Mouse (Mus musculus): ENCODE data around the gene Wfikkn1. TPM values are rescaled to one million over a fixed set of nuclear protein-coding genes. Genes with fewer than 3 reads are reported as not detected.

Gene Wfikkn1
- polyA plus RNA-seq, 1 experiment from 2014 or later: 0.16 TPM

- whole genome bisulfite sequencing: 21% methylated on average over 23 of the region's 23 CpGs
- H3K4me2 ChIP-seq (ENCODE audit: low read depth, low read length): peak overlapping the region; percentile 87
- H3K27ac ChIP-seq (ENCODE audit: low read length): peak overlapping the region; percentile 3
- peak overlapping the region; percentile 43 for H3K4me3 ChIP-seq (ENCODE audit: low read length)
- H3K36me3 ChIP-seq (ENCODE audit: control insufficient read depth, insufficient read depth, low read length): peaks cover 11% of the 10 kb centered on the region; the same call in 1 of the 2 replicates
- peak overlapping the region; percentile 72 for H3K9ac ChIP-seq (ENCODE audit: low read depth, low read length)
- peaks cover 47% of the 10 kb centered on the region for H3K4me1 ChIP-seq (ENCODE audit: control insufficient read depth, insufficient read depth, low read length)
- no peaks in the 10 kb centered on the region for H3K27me3 ChIP-seq (replicated peaks; ENCODE audit: control insufficient read depth, insufficient read depth, low read length)
- ATAC-seq: no peak
- H3K9me3 ChIP-seq (ENCODE audit: control insufficient read depth, low read length): no peaks in the 10 kb centered on the region
These were observed 44.1 kb downstream of the Wfikkn1 start for GRCm38 (mm10) chr17:25836397-25837075.

DNA sequence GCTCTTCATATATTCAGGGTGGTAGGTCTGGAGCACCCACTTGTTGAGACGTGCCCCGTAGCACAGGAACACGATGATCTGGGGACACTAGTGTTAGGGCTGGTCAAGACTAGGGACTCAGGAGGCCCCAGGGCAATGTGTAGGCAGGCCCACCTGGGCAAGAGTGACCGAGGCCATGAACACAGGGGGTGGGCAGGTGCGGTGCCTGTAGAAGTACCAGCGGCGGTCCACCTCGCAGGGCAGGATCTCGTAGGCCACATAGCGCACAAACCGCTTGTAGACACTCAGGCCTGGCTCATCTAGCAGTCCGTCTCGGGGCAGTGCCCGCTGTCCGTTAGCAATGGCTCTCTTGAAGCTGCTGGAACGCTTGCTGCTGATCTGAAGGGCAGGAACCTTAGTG is 44.8 kb downstream of the Wfikkn1 start:
- no peaks in the 10 kb centered on the region for H3K27me3 ChIP-seq (replicated peaks; ENCODE audit: control insufficient read depth, insufficient read depth, low read length)
- no peak overlapping the region for H3K27ac ChIP-seq (ENCODE audit: low read length)
- peaks cover 10% of the 10 kb centered on the region for H3K36me3 ChIP-seq (ENCODE audit: control insufficient read depth, insufficient read depth, low read length)
- 91% methylated on average over 16 of the region's 16 CpGs for WGBS
- no peak overlapping the region; the same call in 1 of the 2 replicates for H3K4me3 ChIP-seq (ENCODE audit: low read length)
- 0 out of 2 replicates have a peak overlapping the region, but pooled peaks have one; percentile 72 for H3K9ac ChIP-seq (ENCODE audit: low read depth, low read length)
- H3K9me3 ChIP-seq (ENCODE audit: control insufficient read depth, low read length): no peaks in the 10 kb centered on the region
- H3K4me2 ChIP-seq (ENCODE audit: low read depth, low read length): no peak overlapping the region
- H3K4me1 ChIP-seq (ENCODE audit: control insufficient read depth, insufficient read depth, low read length): peaks cover 54% of the 10 kb centered on the region
- no peak for ATAC-seq

DNA sequence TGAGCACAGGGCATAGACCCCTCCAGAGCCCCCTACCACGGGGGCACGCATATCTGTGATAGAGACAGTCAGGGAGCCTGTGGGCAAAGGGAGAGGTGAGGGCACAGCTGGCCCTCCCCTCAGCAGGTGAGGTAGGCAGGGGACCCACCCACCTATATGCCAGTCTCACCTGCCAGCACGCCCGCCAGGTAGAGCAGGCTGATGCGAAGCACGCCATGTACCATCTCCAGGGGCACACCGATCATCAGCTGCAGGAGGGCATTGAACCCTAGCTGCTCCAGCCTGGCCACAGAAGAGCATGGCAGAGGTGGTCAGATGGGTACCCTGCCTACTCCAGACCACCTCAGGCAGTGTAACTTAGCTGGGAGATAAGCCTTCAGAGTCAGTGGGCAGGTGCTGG is 45.4 kb downstream of the Wfikkn1 start:
- no peaks in the 10 kb centered on the region for H3K27me3 ChIP-seq (replicated peaks; ENCODE audit: control insufficient read depth, insufficient read depth, low read length)
- no peaks in the 10 kb centered on the region for H3K9me3 ChIP-seq (ENCODE audit: control insufficient read depth, low read length)
- ATAC-seq: no peak
- H3K36me3 ChIP-seq (ENCODE audit: control insufficient read depth, insufficient read depth, low read length): peaks cover 15% of the 10 kb centered on the region
- H3K27ac ChIP-seq (ENCODE audit: low read length): no peak overlapping the region
- peak overlapping the region; percentile 94; the same call in 1 of the 2 replicates for H3K4me2 ChIP-seq (ENCODE audit: low read depth, low read length)
- peaks cover 59% of the 10 kb centered on the region for H3K4me1 ChIP-seq (ENCODE audit: control insufficient read depth, insufficient read depth, low read length)
- peak overlapping the region; percentile 86 for H3K9ac ChIP-seq (ENCODE audit: low read depth, low read length)
- WGBS: 91% methylated on average over 7 of the region's 7 CpGs
- H3K4me3 ChIP-seq (ENCODE audit: low read length): peak overlapping the region; percentile 85; the same call in 1 of the 2 replicates

GRCm38 (mm10) chr17:25834595-25835222 is 45.9 kb downstream of the Wfikkn1 start:
- H3K9ac ChIP-seq (ENCODE audit: low read depth, low read length): peak overlapping the region; percentile 86
- WGBS: 71% methylated on average over 12 of the region's 12 CpGs
- peaks cover 65% of the 10 kb centered on the region for H3K4me1 ChIP-seq (ENCODE audit: control insufficient read depth, insufficient read depth, low read length)
- no peaks in the 10 kb centered on the region for H3K27me3 ChIP-seq (replicated peaks; ENCODE audit: control insufficient read depth, insufficient read depth, low read length)
- peak overlapping the region; percentile 85 for H3K4me3 ChIP-seq (ENCODE audit: low read length)
- H3K27ac ChIP-seq (ENCODE audit: low read length): peak overlapping the region; percentile 97
- no peak for ATAC-seq
- peak overlapping the region; percentile 94 for H3K4me2 ChIP-seq (ENCODE audit: low read depth, low read length)
- H3K36me3 ChIP-seq (ENCODE audit: control insufficient read depth, insufficient read depth, low read length): peaks cover 15% of the 10 kb centered on the region
- H3K9me3 ChIP-seq (ENCODE audit: control insufficient read depth, low read length): no peaks in the 10 kb centered on the region

GRCm38 (mm10) chr17:25833961-25834594 is 46.6 kb downstream of the Wfikkn1 start:
- WGBS: 16% methylated on average over 6 of the region's 6 CpGs
- H3K36me3 ChIP-seq (ENCODE audit: control insufficient read depth, insufficient read depth, low read length): peaks cover 11% of the 10 kb centered on the region
- H3K9ac ChIP-seq (ENCODE audit: low read depth, low read length): peak overlapping the region; percentile 86
- peak overlapping the region; percentile 97 for H3K27ac ChIP-seq (ENCODE audit: low read length)
- H3K4me3 ChIP-seq (ENCODE audit: low read length): peak overlapping the region; percentile 85
- H3K27me3 ChIP-seq (replicated peaks; ENCODE audit: control insufficient read depth, insufficient read depth, low read length): no peaks in the 10 kb centered on the region
- peaks cover 67% of the 10 kb centered on the region for H3K4me1 ChIP-seq (ENCODE audit: control insufficient read depth, insufficient read depth, low read length)
- no peaks in the 10 kb centered on the region for H3K9me3 ChIP-seq (ENCODE audit: control insufficient read depth, low read length)
- no peak for ATAC-seq
- H3K4me2 ChIP-seq (ENCODE audit: low read depth, low read length): peak overlapping the region; percentile 94

DNA sequence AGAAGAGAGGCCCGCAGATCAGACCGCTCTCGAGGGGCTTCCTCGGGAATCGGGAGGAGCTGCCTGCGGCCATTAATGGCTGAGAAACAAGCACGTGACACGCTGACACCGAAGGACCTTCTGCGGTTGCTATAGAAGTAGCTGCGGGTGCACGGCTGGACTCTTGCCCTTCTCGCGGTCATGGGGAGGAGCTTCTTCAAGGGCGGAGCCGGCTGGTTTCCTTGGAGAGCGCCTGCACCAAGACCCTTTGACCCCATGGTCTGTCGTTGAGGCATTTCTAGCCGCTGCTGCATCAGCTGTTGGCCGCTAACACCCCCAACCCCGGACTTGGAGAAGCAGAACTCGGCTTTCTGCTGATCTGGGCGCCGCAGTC is 47.4 kb downstream of the Wfikkn1 start, which contains the start of gene Stub1:
TSS of gene Stub1 (minus strand) at position 114 of the 373 bp plus-strand sequence.
- under 1% methylated on average over 24 of the region's 24 CpGs for WGBS
- H3K36me3 ChIP-seq (ENCODE audit: control insufficient read depth, insufficient read depth, low read length): peaks cover 10% of the 10 kb centered on the region
- no peaks in the 10 kb centered on the region for H3K9me3 ChIP-seq (ENCODE audit: control insufficient read depth, low read length)
- H3K4me1 ChIP-seq (ENCODE audit: control insufficient read depth, insufficient read depth, low read length): peaks cover 71% of the 10 kb centered on the region
- ATAC-seq: peak; percentile 78
- H3K27me3 ChIP-seq (replicated peaks; ENCODE audit: control insufficient read depth, insufficient read depth, low read length): no peaks in the 10 kb centered on the region
- peak within 1 kb of the TSS; percentile 98 for H3K4me2 ChIP-seq (ENCODE audit: low read depth, low read length)
- H3K4me3 ChIP-seq (ENCODE audit: low read length): peak within 1 kb of the TSS; percentile 85
- H3K27ac ChIP-seq (ENCODE audit: low read length): peak within 1 kb of the TSS; percentile 97
- peak within 1 kb of the TSS; percentile 90 for H3K9ac ChIP-seq (ENCODE audit: low read depth, low read length)

- H3K9me3 ChIP-seq (ENCODE audit: control insufficient read depth, low read length): no peaks in the 10 kb centered on the region
- peak; percentile 89 for ATAC-seq
- under 1% methylated on average over 77 of the region's 77 CpGs for WGBS
These were observed 48.0 kb downstream of the Wfikkn1 start for GRCm38 (mm10) chr17:25832436-25833290.

DNA sequence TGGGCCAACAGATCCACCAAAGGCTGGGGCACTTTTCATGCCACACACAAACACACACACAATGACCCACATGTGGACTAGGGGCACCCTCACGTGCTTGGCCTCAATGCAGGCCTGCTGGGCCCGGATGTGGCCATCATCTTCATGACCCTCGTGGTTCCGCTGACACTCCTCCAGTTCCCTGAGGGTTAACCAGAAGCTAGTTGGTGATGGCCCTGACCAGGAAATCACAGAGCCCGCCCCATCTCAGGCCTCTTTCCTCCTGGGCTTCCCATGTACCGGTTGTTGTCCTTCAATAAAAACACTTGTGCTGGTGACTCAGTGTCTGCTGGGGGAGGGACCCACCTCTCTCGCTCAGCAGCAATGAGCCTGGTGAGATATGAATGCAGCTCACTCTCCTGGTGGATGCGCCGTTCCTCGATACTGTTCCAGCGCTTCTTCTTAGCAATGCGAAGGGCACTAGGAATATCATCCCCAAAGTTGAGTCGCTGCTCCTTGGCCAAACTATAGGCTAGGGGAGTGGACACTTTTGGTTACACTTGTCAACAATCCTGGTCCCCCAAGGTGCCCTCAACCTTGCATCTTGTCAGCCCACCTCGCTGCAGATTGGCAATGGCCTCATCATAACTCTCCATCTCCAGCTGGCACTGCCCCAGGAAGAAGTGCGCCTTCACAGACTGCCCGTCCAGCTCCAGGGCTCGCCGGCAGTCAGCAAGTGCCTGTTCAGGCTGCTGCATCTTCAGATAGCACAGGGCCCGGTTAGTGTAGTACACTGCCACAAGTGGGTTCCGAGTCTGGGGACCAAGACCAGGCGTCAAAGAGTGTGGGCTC is 49.0 kb downstream of the Wfikkn1 start:
- H3K27ac ChIP-seq (ENCODE audit: low read length): peak overlapping the region; percentile 93
- H3K4me3 ChIP-seq (ENCODE audit: low read length): peak overlapping the region; percentile 85
- peaks cover 10% of the 10 kb centered on the region for H3K36me3 ChIP-seq (ENCODE audit: control insufficient read depth, insufficient read depth, low read length)
- H3K4me1 ChIP-seq (ENCODE audit: control insufficient read depth, insufficient read depth, low read length): peaks cover 61% of the 10 kb centered on the region
- no peak for ATAC-seq
- no peaks in the 10 kb centered on the region for H3K27me3 ChIP-seq (replicated peaks; ENCODE audit: control insufficient read depth, insufficient read depth, low read length)
- H3K9me3 ChIP-seq (ENCODE audit: control insufficient read depth, low read length): no peaks in the 10 kb centered on the region
- H3K4me2 ChIP-seq (ENCODE audit: low read depth, low read length): peak overlapping the region; percentile 98
- WGBS: 45% methylated on average over 21 of the region's 21 CpGs
- H3K9ac ChIP-seq (ENCODE audit: low read depth, low read length): peak overlapping the region; percentile 90

More at GRCm38 (mm10) chr17:25832436-25833290, 48.0 kb downstream of the Wfikkn1 start:
- H3K4me2 ChIP-seq (ENCODE audit: low read depth, low read length): peak overlapping the region; percentile 98
- H3K36me3 ChIP-seq (ENCODE audit: control insufficient read depth, insufficient read depth, low read length): peaks cover 10% of the 10 kb centered on the region
- H3K4me3 ChIP-seq (ENCODE audit: low read length): peak overlapping the region; percentile 85
- H3K27me3 ChIP-seq (replicated peaks; ENCODE audit: control insufficient read depth, insufficient read depth, low read length): no peaks in the 10 kb centered on the region
- peaks cover 70% of the 10 kb centered on the region for H3K4me1 ChIP-seq (ENCODE audit: control insufficient read depth, insufficient read depth, low read length)
- H3K9ac ChIP-seq (ENCODE audit: low read depth, low read length): peak overlapping the region; percentile 90
- H3K27ac ChIP-seq (ENCODE audit: low read length): peak overlapping the region; percentile 97

Data from intestine, embryonic 16.5 days (tissue).